Mouse (Mus musculus) left cerebral cortex, postnatal 10 days (tissue): ENCODE measurements around the gene Hist1h2bh. TPM values are rescaled to one million over a fixed set of nuclear protein-coding genes. Genes with fewer than 3 reads are reported as not detected.
"Not testable (repeated sequence)": the region's sequence is repeated elsewhere in the genome, so short reads cannot be mapped to it uniquely, and the experiment has no call there.

Experiments
- DNase-seq, 2 experiments: peaks; one replicate each; pipeline ENCODE4 v3.0.0; 2021 to 2022; ENCODE audit warnings: low spot score in 2 of 2, mixed read lengths in 1 of 2; ENCODE audit errors: extremely low spot score in 1 of 2
- intact Hi-C: fragments of 180-260 bp; cut with DNase I; formaldehyde crosslinking; loops from one replicate; pipeline ENCODE4 v1.15.1; 2025
- total RNA-seq, 2 experiments: library from RNA; stranded (reverse); gene quantifications; 2 replicates each; pipeline ENCODE4 v1.2.3; 2021

Gene Hist1h2bh
- total RNA-seq, 2 experiments from 2014 or later, result 1.4 to 1.7 TPM

DNA sequence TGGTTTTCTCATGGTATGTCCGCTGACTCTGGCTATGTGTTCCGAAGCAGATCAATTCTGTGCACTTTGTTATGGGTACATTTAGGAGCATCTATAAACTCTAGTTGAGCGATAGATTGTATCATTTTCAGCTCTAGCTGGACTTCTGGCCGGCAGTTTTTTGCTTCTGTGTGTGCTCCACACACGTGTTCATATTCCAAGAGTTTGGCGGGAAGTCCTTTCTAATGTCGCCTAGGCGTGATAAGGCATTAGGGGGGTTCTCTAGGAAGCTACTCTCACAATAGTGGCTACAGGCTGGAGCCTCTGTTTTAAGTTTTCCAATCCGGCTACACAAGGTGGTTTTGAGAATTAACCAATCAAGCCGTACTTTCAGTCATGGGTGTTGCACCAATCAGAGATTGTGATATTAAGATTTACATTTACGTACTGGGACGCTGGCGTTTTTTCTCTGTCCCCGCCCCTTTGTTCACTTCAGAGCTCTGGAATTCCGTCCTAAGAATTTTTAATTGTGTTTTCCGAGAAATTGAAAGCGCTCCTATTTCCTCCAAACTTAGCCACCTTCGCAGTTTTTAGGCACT lies 12.7 kb upstream of the Hist1h2bh start:
- intact Hi-C loops, result loop anchor here (10.0 kb wide), 1 partner anchor 199 kb away; the partner anchor contains the start of genes Hist1h2ab, Hist1h3b and Hist1h4b
- DNase-seq, result peak; percentile 61 to 90

DNA sequence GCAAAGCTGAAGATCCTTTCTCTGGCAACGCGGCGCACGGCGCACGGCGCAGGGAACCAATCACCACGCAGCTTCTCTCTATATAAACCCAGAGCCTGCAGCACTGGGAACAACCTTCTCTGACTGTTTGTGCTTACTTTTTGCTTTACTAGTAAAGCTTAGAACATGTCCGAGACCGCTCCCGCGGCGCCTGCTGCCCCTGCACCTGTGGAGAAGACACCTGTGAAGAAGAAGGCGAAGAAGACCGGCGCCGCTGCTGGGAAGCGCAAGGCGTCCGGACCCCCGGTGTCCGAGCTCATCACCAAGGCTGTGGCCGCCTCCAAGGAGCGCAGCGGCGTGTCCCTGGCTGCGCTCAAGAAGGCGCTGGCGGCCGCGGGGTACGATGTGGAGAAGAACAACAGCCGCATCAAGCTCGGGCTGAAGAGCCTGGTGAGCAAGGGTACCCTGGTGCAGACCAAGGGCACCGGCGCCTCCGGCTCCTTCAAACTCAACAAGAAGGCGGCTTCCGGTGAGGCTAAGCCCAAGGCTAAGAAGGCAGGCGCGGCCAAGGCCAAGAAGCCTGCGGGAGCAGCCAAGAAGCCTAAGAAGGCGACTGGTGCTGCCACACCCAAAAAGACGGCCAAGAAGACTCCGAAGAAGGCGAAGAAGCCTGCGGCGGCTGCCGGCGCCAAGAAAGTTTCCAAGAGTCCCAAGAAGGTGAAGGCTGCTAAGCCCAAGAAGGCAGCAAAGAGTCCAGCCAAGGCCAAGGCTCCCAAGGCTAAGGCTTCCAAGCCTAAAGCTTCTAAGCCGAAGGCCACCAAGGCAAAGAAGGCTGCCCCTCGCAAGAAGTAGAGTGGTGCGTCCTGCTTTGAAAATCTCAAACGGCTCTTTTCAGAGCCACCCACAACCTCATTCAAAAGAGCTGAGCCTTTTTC lies 12.0 kb upstream of the Hist1h2bh start:
- intact Hi-C loops, result loop anchor here (10.0 kb wide), 1 partner anchor 200 kb away; the partner anchor contains the start of genes Hist1h2ab, Hist1h3b and Hist1h4b
- peak; percentile 77 to 80 for DNase-seq

DNA sequence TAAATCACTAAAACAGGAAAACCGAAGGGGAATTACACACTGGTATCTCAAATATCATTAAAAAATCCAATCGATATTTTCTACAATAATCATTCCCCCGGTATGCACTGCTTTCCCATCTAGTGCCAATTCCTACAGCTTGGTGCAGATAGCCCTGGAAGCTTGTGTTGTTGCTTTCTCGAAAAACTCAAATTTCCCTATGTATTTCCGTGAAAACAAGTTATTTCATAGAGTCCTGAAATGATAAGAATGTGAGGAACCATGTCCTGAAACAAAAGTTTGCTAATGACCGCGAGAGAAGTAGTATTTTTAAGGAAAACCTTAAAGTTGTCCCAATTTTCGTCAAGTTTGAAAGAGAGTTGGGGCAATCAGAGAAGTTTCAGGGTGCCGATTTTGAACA lies 11.2 kb upstream of the Hist1h2bh start:
- DNase-seq, result no peak
- intact Hi-C loops, result loop anchor here (10.0 kb wide), 1 partner anchor 200 kb away; the partner anchor contains the start of genes Hist1h2ab, Hist1h3b and Hist1h4b

GRCm38 (mm10) chr13:23552962-23553361 lies 9.8 kb upstream of the Hist1h2bh start, which contains the start of gene Hist1h1d:
Gene Hist1h1d, plus strand, starts transcription at chr13:23553262.
- intact Hi-C loops, result loop anchor here (10.0 kb wide), 1 partner anchor 202 kb away; the partner anchor contains the start of genes Hist1h2ab, Hist1h3b and Hist1h4b
- DNase-seq, result no peak

GRCm38 (mm10) chr13:23551931-23552914 lies 9.0 kb upstream of the Hist1h2bh start:
- intact Hi-C loops, result loop anchor here (10.0 kb wide), 1 partner anchor 203 kb away; the partner anchor contains the start of genes Hist1h2ab, Hist1h3b and Hist1h4b
- DNase-seq, result no peak

- DNase-seq, result peak; percentile 90
- intact Hi-C loops, result loop anchor here (10.0 kb wide), 1 partner anchor 204 kb away; the partner anchor contains the start of genes Hist1h2ab, Hist1h3b and Hist1h4b
Measured at GRCm38 (mm10) chr13:23551146-23551834, 8.1 kb upstream of the Hist1h2bh start, which contains the start of gene Hist1h4f. Gene Hist1h4f, minus strand, starts transcription at chr13:23551648.

GRCm38 (mm10) chr13:23550761-23551145 lies 7.6 kb upstream of the Hist1h2bh start:
- intact Hi-C loops, result loop anchor here (10.0 kb wide), 1 partner anchor 204 kb away; the partner anchor contains the start of genes Hist1h2ab, Hist1h3b and Hist1h4b
- no peak for DNase-seq

- no peak for DNase-seq
- intact Hi-C loops, result no loop called here
Measured at GRCm38 (mm10) chr13:23546694-23547093, 3.5 kb upstream of the Hist1h2bh start.

- intact Hi-C loops, DNase-seq: not testable (repeated sequence)
Measured at GRCm38 (mm10) chr13:23544787-23545120, 1.6 kb upstream of the Hist1h2bh start.

- intact Hi-C loops, result no loop called here
- DNase-seq, result peak; percentile 54 to 92
Measured at GRCm38 (mm10) chr13:23543965-23544786, 984 bp upstream of the Hist1h2bh start, which contains the start of gene Hist1h3f. Gene Hist1h3f, plus strand, starts transcription at chr13:23544052.

- intact Hi-C loops, DNase-seq: not testable (repeated sequence)
Measured at GRCm38 (mm10) chr13:23542225-23542980, 789 bp downstream of the Hist1h2bh start.

- DNase-seq, result no peak
- intact Hi-C loops, result no loop called here
Measured at GRCm38 (mm10) chr13:23541497-23541896, 1.7 kb downstream of the Hist1h2bh start.

- intact Hi-C loops, result not testable (repeated sequence)
Measured at GRCm38 (mm10) chr13:23539821-23540220, 3.4 kb downstream of the Hist1h2bh start.

GRCm38 (mm10) chr13:23538249-23538648 lies 4.9 kb downstream of the Hist1h2bh start:
- intact Hi-C loops, result no loop called here
- DNase-seq, result no peak

More at GRCm38 (mm10) chr13:23539821-23540220, 3.4 kb downstream of the Hist1h2bh start:
- not testable (repeated sequence) for DNase-seq

DNA sequence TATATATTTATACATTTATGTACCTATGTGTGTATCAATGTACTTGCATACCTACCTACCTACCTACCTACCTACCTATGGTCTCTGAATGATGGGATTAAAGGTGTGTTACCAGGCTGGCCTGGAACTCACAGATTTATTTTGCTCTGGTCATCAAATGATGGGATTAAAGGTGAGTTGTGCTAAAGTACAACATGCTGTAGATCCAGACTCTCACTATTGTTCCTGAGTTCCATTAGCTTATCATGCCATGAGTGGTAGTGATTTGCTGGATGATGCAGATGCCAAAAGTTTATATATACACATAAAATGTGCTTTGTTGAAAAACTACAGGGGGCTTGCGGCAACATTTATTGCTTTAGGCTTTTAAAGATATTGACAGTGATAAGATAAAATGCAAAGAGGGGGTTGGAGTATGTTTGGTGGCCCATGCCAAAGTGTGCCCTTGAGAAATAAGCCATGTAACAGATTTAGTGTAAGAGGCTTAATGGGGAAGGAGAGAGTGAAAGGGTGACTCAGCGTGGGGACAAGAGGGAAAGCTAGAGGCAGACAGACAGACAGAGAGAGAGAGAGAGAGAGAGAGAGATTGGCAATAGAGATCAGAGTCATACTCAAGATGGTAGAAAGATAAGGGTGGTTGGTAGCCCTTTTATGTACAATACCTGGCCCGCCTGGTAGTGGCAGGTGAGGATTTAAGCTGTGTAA lies 6.0 kb downstream of the Hist1h2bh start:
- no peak for DNase-seq
- intact Hi-C loops, result no loop called here
